Mouse (Mus musculus): ENCODE measurements around the gene Ncoa3. TPM values are rescaled to one million over a fixed set of nuclear protein-coding genes. Genes with fewer than 3 reads are reported as not detected.

The Ncoa3 gene
- total RNA-seq, 1 experiment: 83.4 TPM

DNA sequence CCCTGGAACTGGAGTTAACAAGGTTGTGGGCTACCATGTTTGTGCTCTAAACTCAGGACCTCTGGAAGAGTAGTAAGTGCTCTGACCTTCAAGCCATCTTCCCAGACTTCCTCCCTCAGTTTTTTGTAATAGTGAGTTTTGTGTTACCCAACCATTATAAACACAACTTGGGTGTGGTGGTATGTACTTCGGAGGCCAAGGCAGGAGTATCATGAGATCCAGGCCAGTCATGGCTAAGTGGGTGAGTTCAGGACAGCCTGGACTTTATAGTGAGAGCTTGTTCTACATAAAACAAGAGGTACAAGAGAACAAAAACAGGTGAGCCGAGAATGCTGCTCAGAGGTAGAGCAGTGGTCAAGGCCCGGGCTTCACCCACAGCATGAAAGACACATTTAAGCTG is 35.4 kb downstream of the Ncoa3 start:
- TF ChIP-seq ZC3H11A (IDR thresholded peaks at IDR 0.05; ENCODE audit: borderline replicate concordance, low read depth, low read length) (no peak), CHD2 (IDR thresholded peaks at IDR 0.05; ENCODE audit: low read depth, low read length) (no peak), MAFK (IDR thresholded peaks at IDR 0.05; ENCODE audit: insufficient read depth, low read depth, low read length) (no peak), ZNF384 (IDR thresholded peaks at IDR 0.05; ENCODE audit: low read depth, low read length) (no peak), HCFC1 (IDR thresholded peaks at IDR 0.05; ENCODE audit: borderline replicate concordance, insufficient read depth, low read length) (no peak)
- Histone ChIP-seq H3K36me3 (ENCODE audit: control insufficient read depth, insufficient read depth, low read length, poor library complexity, severe bottlenecking) (0 out of 2 replicates have a peak, but pooled peaks cover 2% of the 10 kb centered on the region), H3K9me3 (ENCODE audit: control insufficient read depth, insufficient read depth, low read depth, low read length) (no peaks in the 10 kb centered on the region), H3K27ac (ENCODE audit: insufficient read depth, low read depth, low read length, poor library complexity, severe bottlenecking) (no peak overlapping the region; the same call in 1 of the 2 replicates), H3K4me3 (ENCODE audit: insufficient read depth in 1 of 2, low read depth in 1 of 2, low read length in 2 of 2, poor library complexity in 1 of 2, severe bottlenecking in 1 of 2) (no peak overlapping the region), H3K9ac (ENCODE audit: insufficient read depth, low read depth, low read length, poor library complexity, severe bottlenecking) (no peak overlapping the region), H3K4me1 (ENCODE audit: control insufficient read depth in 2 of 2, insufficient read depth in 2 of 2, low read length in 2 of 2, poor library complexity in 1 of 2) (peaks cover 25% of the 10 kb centered on the region in 2 experiments)
- in situ Hi-C loops (cut with MboI; ENCODE audit: low sequenced_read_pairs in 2 of 2, unreplicated experiment in 2 of 2): no loop called here
- no peak for DNase-seq (ENCODE audit: low read depth, low spot score)

GRCm38 (mm10) chr2:166029232-166029631 is 36.8 kb downstream of the Ncoa3 start:
- no peak for DNase-seq (ENCODE audit: low read depth, low spot score)
- Histone ChIP-seq H3K9me3 (ENCODE audit: control insufficient read depth, insufficient read depth, low read depth, low read length) (no peaks in the 10 kb centered on the region), H3K9ac (ENCODE audit: insufficient read depth, low read depth, low read length, poor library complexity, severe bottlenecking) (no peak overlapping the region), H3K4me3 (ENCODE audit: insufficient read depth in 1 of 2, low read depth in 1 of 2, low read length in 2 of 2, poor library complexity in 1 of 2, severe bottlenecking in 1 of 2) (no peak overlapping the region), H3K36me3 (ENCODE audit: control insufficient read depth, insufficient read depth, low read length, poor library complexity, severe bottlenecking) (0 out of 2 replicates have a peak, but pooled peaks cover 2% of the 10 kb centered on the region), H3K4me1 (ENCODE audit: control insufficient read depth in 2 of 2, insufficient read depth in 2 of 2, low read length in 2 of 2, poor library complexity in 1 of 2) (peaks cover 21 to 24% of the 10 kb centered on the region in 2 experiments), H3K27ac (ENCODE audit: insufficient read depth, low read depth, low read length, poor library complexity, severe bottlenecking) (no peak overlapping the region)
- in situ Hi-C loops (cut with MboI; ENCODE audit: low sequenced_read_pairs in 2 of 2, unreplicated experiment in 2 of 2): no loop called here
- no peak for TF ChIP-seq CHD2 (IDR thresholded peaks at IDR 0.05; ENCODE audit: low read depth, low read length)
- no peak for TF ChIP-seq ZNF384 (IDR thresholded peaks at IDR 0.05; ENCODE audit: low read depth, low read length)
- TF ChIP-seq ZC3H11A (IDR thresholded peaks at IDR 0.05; ENCODE audit: borderline replicate concordance, low read depth, low read length): no peak
- TF ChIP-seq MAFK (IDR thresholded peaks at IDR 0.05; ENCODE audit: insufficient read depth, low read depth, low read length): no peak
- TF ChIP-seq HCFC1 (IDR thresholded peaks at IDR 0.05; ENCODE audit: borderline replicate concordance, insufficient read depth, low read length): no peak

DNA sequence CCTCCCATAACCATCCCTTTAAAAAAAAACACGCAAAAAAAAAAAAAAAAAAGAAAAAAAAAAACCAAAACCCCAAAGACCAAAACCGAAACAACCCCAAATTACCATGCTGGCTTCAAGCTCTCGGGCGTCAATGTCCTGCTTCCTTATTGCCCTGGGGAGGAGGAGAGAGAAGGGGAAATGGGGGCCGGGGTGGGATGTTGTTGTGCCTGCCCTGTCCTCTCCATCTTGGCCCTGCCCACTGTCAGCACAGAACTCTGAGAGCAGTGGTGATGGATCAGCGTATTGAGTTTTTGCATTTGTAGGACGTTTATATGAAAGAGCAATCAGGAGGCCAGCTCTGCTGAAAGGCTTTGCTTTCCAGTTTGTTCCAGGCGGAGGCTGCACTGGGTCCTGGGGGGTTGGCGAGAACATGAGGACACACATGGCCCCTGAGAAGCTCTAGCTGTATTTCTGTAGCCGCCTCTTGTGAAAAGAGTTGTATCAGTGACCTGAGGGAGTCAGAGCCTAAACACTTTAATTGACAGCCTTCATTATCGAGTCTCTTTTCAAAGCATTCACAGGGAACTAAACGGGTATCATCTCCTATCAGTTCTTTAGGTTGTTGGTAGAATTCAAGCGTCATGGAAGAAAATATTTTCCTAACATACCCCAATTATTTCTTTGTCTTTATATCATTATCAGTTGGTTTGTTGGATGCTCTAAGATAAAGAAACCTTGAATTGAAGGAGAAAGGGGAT is 38.0 kb downstream of the Ncoa3 start:
- no peaks in the 10 kb centered on the region for H3K9me3 ChIP-seq (ENCODE audit: control insufficient read depth, insufficient read depth, low read depth, low read length)
- peak overlapping the region; percentile 60 for H3K27ac ChIP-seq (ENCODE audit: insufficient read depth, low read depth, low read length, poor library complexity, severe bottlenecking)
- no peak overlapping the region; the same call in 1 of the 2 replicates for H3K9ac ChIP-seq (ENCODE audit: insufficient read depth, low read depth, low read length, poor library complexity, severe bottlenecking)
- H3K4me3 ChIP-seq (ENCODE audit: insufficient read depth in 1 of 2, low read depth in 1 of 2, low read length in 2 of 2, poor library complexity in 1 of 2, severe bottlenecking in 1 of 2): peak overlapping the region; percentile 15 to 23; a peak in 3 of 4 replicates
- TF ChIP-seq MAFK (IDR thresholded peaks at IDR 0.05; ENCODE audit: insufficient read depth, low read depth, low read length): no peak
- H3K36me3 ChIP-seq (ENCODE audit: control insufficient read depth, insufficient read depth, low read length, poor library complexity, severe bottlenecking): peaks cover 6% of the 10 kb centered on the region; the same call in 1 of the 2 replicates
- DNase-seq (ENCODE audit: low read depth, low spot score): no peak
- peaks cover 23 to 26% of the 10 kb centered on the region in 2 experiments for H3K4me1 ChIP-seq (ENCODE audit: control insufficient read depth in 2 of 2, insufficient read depth in 2 of 2, low read length in 2 of 2, poor library complexity in 1 of 2)
- in situ Hi-C loops (cut with MboI; ENCODE audit: low sequenced_read_pairs in 2 of 2, unreplicated experiment in 2 of 2): no loop called here

GRCm38 (mm10) chr2:166031120-166031929 is 38.9 kb downstream of the Ncoa3 start:
- H3K4me3 ChIP-seq (ENCODE audit: insufficient read depth in 1 of 2, low read depth in 1 of 2, low read length in 2 of 2, poor library complexity in 1 of 2, severe bottlenecking in 1 of 2): no peak overlapping the region
- in situ Hi-C loops (cut with MboI; ENCODE audit: low sequenced_read_pairs in 2 of 2, unreplicated experiment in 2 of 2): no loop called here
- H3K4me1 ChIP-seq (ENCODE audit: control insufficient read depth in 2 of 2, insufficient read depth in 2 of 2, low read length in 2 of 2, poor library complexity in 1 of 2): peaks cover 23 to 24% of the 10 kb centered on the region in 2 experiments
- DNase-seq (ENCODE audit: low read depth, low spot score): peak; percentile 42
- H3K36me3 ChIP-seq (ENCODE audit: control insufficient read depth, insufficient read depth, low read length, poor library complexity, severe bottlenecking): peaks cover 6% of the 10 kb centered on the region
- no peaks in the 10 kb centered on the region for H3K9me3 ChIP-seq (ENCODE audit: control insufficient read depth, insufficient read depth, low read depth, low read length)
- H3K27ac ChIP-seq (ENCODE audit: insufficient read depth, low read depth, low read length, poor library complexity, severe bottlenecking): no peak overlapping the region; the same call in 1 of the 2 replicates
- H3K9ac ChIP-seq (ENCODE audit: insufficient read depth, low read depth, low read length, poor library complexity, severe bottlenecking): no peak overlapping the region
- TF ChIP-seq ZNF384 (IDR thresholded peaks at IDR 0.05; ENCODE audit: low read depth, low read length) (no peak), HCFC1 (IDR thresholded peaks at IDR 0.05; ENCODE audit: borderline replicate concordance, insufficient read depth, low read length) (no peak), ZC3H11A (IDR thresholded peaks at IDR 0.05; ENCODE audit: borderline replicate concordance, low read depth, low read length) (no peak), MAFK (IDR thresholded peaks at IDR 0.05; ENCODE audit: insufficient read depth, low read depth, low read length) (no peak), CHD2 (IDR thresholded peaks at IDR 0.05; ENCODE audit: low read depth, low read length) (no peak)

All from ES-E14 (cell line).